Mouse (Mus musculus): ENCODE data around the gene Fabp7.

DNA sequence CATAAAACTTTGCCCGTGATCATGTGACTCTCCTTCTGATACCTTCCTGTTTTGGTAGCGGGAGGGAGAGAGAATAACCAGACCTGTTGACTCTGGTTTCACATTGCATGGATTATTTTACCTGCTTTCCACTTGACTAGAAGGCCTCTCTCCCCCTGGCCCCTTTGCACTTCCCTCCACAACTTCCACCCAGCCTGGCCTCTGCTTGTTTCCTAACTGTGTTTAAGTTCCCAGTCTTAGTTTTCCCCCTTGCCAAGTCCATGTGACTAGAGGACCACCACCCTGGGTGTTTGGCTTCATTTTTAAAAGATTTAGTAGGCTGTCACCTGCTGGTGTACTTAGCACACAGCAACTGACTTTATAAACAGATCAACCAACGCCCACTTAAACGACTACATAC is 11.4 kb downstream of the Fabp7 start:
- TF ChIP-seq MYC (IDR thresholded peaks at IDR 0.05; ENCODE audit: low read depth, low read length) (no peak), MEF2A (IDR thresholded peaks at IDR 0.05; ENCODE audit: borderline replicate concordance, low read depth, low read length) (no peak), CTCF (conservative IDR thresholded peaks at IDR 0.05 in 1 of 2, IDR thresholded peaks at IDR 0.05 in 1 of 2; ENCODE audit: low read depth in 2 of 2, low read length in 2 of 2) (peak in 1 of 2 experiments; percentile 75; a peak in 2 of 4 replicates), SMC3 (IDR thresholded peaks at IDR 0.05; ENCODE audit: low read depth, low read length) (peak; percentile 78), RAD21 (IDR thresholded peaks at IDR 0.05; ENCODE audit: low read depth, low read length) (peak; percentile 53), CHD2 (IDR thresholded peaks at IDR 0.05; ENCODE audit: low read length) (no peak), USF1 (IDR thresholded peaks at IDR 0.05; ENCODE audit: low read depth, low read length) (no peak; the same call in 1 of the 2 replicates), KAT2A (IDR thresholded peaks at IDR 0.05; ENCODE audit: insufficient replicate concordance, low read length) (no peak), POLR2A (IDR thresholded peaks at IDR 0.05; ENCODE audit: low read depth, low read length) (no peak)
